24 mouse cellular contexts compared by ENCODE assay signal in genomic region chr1:126129129-126129528, GRCm38 (mm10).
DNase-seq lines count a peak whose midpoint lies in the region; ATAC-seq and TF ChIP-seq lines count a peak whose summit lies in the region.
"Had no signal": no experiment of that assay in that cellular context is flagged by ENCODE, and none has a peak within 500 bp of the region (broad histone marks: within the 10 kb centered on the region; RNA-seq: fewer than 3 reads in every experiment).

No protein-coding gene starts in this region.

- no peaks in the 10 kb centered on the region for H3K27me3 ChIP-seq in forebrain, embryonic 14.5 days (replicated peaks; ENCODE audit: control insufficient read depth, insufficient read depth, low read length)
- H3K27me3 ChIP-seq in forebrain, embryonic 12.5 days, result no peaks in the 10 kb centered on the region
- H3K27me3 ChIP-seq: CH12.LX; embryonic facial prominence, embryonic 12.5 days; forebrain, embryonic 15.5 days had no signal

- no peak overlapping the region for H3K4me3 ChIP-seq in forebrain, embryonic 14.5 days (ENCODE audit: low read depth, low read length)
- no peak overlapping the region for H3K4me3 ChIP-seq in forebrain, embryonic 12.5 days (replicated peaks)
- no peak overlapping the region for H3K4me3 ChIP-seq in lung, adult 2 months (replicated peaks; ENCODE audit: extremely low read depth, low read depth, low read length)
- H3K4me3 ChIP-seq: embryonic facial prominence, embryonic 10.5 days; embryonic facial prominence, embryonic 12.5 days; forebrain, embryonic 15.5 days had no signal

- H3K4me1 ChIP-seq in forebrain, embryonic 14.5 days (ENCODE audit: control insufficient read depth, insufficient read depth, low read length), result no peaks in the 10 kb centered on the region
- H3K4me1 ChIP-seq in forebrain, embryonic 12.5 days, result peaks cover 6% of the 10 kb centered on the region
- no peaks in the 10 kb centered on the region; the same call in 1 of the 2 replicates for H3K4me1 ChIP-seq in lung, adult 2 months (ENCODE audit: control insufficient read depth, insufficient read depth, low read length)
- H3K4me1 ChIP-seq: embryonic facial prominence, embryonic 10.5 days; embryonic facial prominence, embryonic 12.5 days had no signal

- no peak overlapping the region for H3K27ac ChIP-seq in forebrain, embryonic 14.5 days (ENCODE audit: low read depth, low read length)
- no peak overlapping the region for H3K27ac ChIP-seq in forebrain, embryonic 12.5 days
- H3K27ac ChIP-seq: embryonic facial prominence, embryonic 10.5 days; embryonic facial prominence, embryonic 12.5 days; forebrain, embryonic 15.5 days had no signal

- H3K4me2 ChIP-seq in forebrain, embryonic 14.5 days (ENCODE audit: low read length), result no peak overlapping the region
- H3K4me2 ChIP-seq in forebrain, embryonic 12.5 days, result no peak overlapping the region
- H3K4me2 ChIP-seq: embryonic facial prominence, embryonic 12.5 days; forebrain, embryonic 15.5 days had no signal

- DNase-seq in forebrain, embryonic 14.5 days (ENCODE audit: low spot score), result peak; percentile 13
- peak; percentile 92 for DNase-seq in R1 (ENCODE audit: low read depth, low spot score)
- peak; percentile 83 for DNase-seq in ZHBTc4 (ENCODE audit: low read depth, low spot score)
- no peak for DNase-seq in thymus, postnatal 4 days
- no peak for DNase-seq in cerebellum, adult 9-10 months
- no peak for DNase-seq in lung, adult 2 months
- DNase-seq: adrenal gland, adult 2 months; adrenal gland, postnatal 10 days; adrenal gland, postnatal 25 days; B cell, adult 2 months; cerebellum, adult 11-12 months; cerebellum, adult 2 months; cerebellum, adult 9-11 months; cerebellum, postnatal 14 days; cerebellum, postnatal 36 days; forebrain, postnatal 0 days had no signal

- H3K9ac ChIP-seq in forebrain, embryonic 14.5 days (ENCODE audit: low read length), result no peak overlapping the region
- H3K9ac ChIP-seq in forebrain, embryonic 12.5 days, result no peak overlapping the region
- H3K9ac ChIP-seq: embryonic facial prominence, embryonic 12.5 days; forebrain, embryonic 15.5 days; forebrain, postnatal 0 days had no signal

- no peaks in the 10 kb centered on the region for H3K9me3 ChIP-seq in forebrain, embryonic 14.5 days (replicated peaks; ENCODE audit: control insufficient read depth, low read length)
- no peaks in the 10 kb centered on the region for H3K9me3 ChIP-seq in forebrain, embryonic 12.5 days
- H3K9me3 ChIP-seq: embryonic facial prominence, embryonic 10.5 days; embryonic facial prominence, embryonic 12.5 days; forebrain, embryonic 15.5 days had no signal

- ATAC-seq in forebrain, embryonic 14.5 days, result no peak
- ATAC-seq in forebrain, embryonic 12.5 days (ENCODE audit: low FRiP score), result no peak
- ATAC-seq: CD4-positive, CD25-positive, alpha-beta regulatory T cell, adult 4 months; forebrain, embryonic 15.5 days; forebrain, postnatal 0 days; Patski had no signal

- no peak for TF ChIP-seq POLR2A in lung, adult 2 months (IDR thresholded peaks at IDR 0.05; ENCODE audit: borderline replicate concordance, extremely low read depth, low read depth, low read length)

- no peak for TF ChIP-seq CTCF in lung, adult 2 months (IDR thresholded peaks at IDR 0.05; ENCODE audit: insufficient read depth, low read length)

- H3K36me3 ChIP-seq in forebrain, embryonic 14.5 days (ENCODE audit: control insufficient read depth, insufficient read depth, low read length), result no peaks in the 10 kb centered on the region
- no peaks in the 10 kb centered on the region for H3K36me3 ChIP-seq in forebrain, embryonic 12.5 days (replicated peaks)
- H3K36me3 ChIP-seq: embryonic facial prominence, embryonic 10.5 days; embryonic facial prominence, embryonic 12.5 days; forebrain, embryonic 15.5 days; G1E had no signal

- 9% methylated on average over 1 of the region's 1 CpGs for WGBS in forebrain, embryonic 14.5 days
- 24% methylated on average over 1 of the region's 1 CpGs for WGBS in forebrain, embryonic 12.5 days
- 56% methylated on average over 1 of the region's 1 CpGs for WGBS in lung, adult 2 months

Comparison
In these comparisons a context has a peak if more than half of its experiments do, and no peak if none do; other contexts are left out.
1. DNase-seq: peak in forebrain, embryonic 14.5 days (single experiment), R1 (single experiment) and ZHBTc4 (single experiment); none in thymus, postnatal 4 days (single experiment), cerebellum, adult 9-10 months (single experiment) and lung, adult 2 months (single experiment).